Mouse (Mus musculus): Measurements from ENCODE around the gene Chrna4.
A peak's percentile ranks its signal among the peaks of the same experiment; 100 is the strongest.

The Chrna4 gene

DNA sequence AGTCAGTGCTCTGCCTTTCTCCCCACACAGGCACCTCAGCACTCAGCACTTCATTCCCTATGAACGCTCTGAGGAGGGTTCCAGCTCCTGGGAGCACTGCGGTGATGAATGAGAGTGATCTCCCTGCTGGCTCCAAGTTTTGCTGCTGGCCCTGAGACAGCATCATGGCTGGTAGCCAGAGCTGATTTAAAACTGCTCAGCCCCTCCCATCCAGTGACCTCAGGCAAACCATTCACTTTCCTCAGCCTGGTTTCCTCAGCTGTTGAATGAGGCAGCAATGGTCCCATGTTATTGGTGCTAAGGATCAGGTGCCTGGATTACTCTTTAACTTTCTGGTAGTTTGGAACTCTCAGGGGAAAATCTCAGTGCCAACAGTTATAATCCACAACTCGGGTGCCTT lies at the start of gene Chrna4:
Gene Chrna4 (minus strand): TSS at position 110 of the 400 bp plus-strand sequence.
- no peak for DNase-seq

DNA sequence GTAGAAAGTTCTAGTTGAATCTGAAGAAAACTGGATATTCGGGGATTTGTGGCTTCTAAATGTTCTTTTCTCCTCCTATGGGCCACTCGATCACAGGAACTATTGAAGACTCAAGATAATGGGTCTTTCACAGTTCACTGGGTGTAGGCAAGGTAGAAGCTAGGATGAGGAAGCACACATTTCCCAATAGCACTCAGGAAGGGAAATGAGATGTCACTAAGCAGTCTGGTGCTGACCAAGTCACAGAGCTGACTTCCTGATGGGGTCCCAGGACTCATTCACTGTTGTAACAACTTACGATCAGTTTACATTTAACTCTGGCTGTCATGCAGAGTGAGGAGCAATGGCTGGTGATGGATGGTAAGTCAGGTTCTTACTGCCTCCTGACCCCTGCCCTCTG lies 46.8 kb upstream of the Chrna4 start:
- no peak for DNase-seq

DNA sequence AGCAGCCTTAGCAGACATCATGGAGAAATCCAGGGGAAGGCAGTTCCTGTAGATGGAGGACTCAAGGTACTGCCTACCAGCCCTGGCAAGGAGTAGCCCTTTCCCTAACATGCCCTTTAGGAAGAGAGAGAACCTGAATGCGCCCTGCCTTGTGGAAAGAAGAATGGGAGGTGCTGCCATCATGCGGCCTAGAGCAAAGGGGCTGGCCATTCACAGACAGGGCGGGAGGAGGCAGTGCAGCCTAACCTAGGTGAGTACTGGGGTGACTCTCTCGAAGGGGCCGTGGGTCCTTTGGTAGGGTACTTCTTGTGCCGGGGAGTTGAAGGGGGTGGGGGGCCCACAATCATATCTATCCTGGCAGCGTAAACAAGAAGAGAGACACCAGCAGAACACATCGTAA lies 41.7 kb upstream of the Chrna4 start:
- no peak for DNase-seq

DNA sequence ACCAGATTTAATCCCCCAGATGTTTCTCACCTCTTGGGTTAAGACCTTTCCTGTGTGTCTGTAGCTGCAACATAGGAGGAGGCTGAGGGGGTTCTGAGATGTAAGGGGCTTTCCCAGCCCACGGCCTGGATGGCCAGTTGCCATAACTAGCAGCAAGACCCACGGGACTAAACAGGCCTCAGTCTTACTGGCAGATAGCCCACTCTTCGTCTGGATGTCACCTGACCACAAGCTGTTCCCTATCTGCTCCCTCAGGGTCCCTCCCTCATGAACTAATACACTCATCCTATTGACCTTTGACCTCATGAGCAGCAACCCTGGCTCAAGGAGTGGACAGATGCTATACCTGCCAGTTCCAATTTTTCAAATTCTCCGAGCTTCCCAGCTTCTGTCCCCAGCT lies 40.6 kb upstream of the Chrna4 start:
- DNase-seq = no peak

DNA sequence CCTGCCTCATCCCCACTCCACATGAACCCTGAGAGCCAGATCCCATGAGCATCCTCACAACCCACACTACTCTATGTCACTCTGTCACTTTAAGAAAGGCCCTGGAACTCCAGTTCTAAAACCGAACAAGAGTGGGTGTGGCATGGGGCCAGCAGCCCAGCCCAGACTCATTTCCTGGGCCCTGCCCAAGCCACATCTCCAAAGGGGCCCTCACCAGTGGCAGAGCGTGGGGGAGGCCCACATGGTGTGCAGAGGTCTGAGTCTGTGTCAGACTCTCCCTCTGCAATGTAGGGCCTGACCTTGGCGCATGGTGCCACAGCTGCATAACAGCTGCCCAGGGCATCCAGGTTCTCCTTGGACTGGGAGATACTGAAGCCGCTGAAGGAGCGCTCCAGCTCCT lies 37.5 kb upstream of the Chrna4 start:
- DNase-seq = peak; percentile 54

DNA sequence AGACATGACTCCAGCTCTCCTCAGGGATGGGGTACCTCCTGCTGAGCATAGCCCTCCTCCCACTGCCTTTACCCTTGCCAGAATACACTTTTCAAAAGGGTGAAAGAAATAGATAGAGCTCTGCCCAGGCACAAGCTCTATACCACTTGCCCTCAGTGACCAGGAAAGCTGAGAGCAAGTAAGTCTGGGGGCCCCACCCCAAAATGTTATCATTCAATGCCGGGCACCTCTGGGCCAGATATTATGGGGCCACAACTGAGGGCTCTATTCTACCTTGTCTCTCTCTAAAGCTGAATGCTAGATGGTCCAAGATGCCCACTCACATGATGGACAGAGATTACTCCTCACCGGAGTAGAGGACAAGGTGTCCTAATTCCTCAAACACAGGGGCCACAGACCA lies 36.2 kb upstream of the Chrna4 start:
- no peak for DNase-seq

DNA sequence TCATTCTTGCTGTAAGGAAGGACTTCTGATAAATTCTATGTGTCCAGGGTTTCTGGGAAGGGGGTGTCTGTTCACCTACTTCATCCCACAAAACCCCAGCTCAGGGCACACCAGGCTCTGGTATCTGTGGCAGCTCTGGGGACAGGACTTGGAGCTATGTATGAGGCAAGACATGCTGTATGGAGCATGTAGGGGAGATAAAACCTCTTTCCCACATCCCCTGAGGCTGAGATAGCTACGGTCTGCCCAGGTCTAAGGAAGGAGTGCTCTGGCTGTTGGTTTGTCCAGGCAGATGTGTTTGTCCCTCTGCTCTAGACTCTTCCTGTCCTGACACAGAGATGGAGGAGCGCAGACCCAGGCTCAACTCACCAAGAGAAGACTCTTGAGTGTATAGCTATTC lies 35.6 kb upstream of the Chrna4 start:
- DNase-seq = no peak

DNA sequence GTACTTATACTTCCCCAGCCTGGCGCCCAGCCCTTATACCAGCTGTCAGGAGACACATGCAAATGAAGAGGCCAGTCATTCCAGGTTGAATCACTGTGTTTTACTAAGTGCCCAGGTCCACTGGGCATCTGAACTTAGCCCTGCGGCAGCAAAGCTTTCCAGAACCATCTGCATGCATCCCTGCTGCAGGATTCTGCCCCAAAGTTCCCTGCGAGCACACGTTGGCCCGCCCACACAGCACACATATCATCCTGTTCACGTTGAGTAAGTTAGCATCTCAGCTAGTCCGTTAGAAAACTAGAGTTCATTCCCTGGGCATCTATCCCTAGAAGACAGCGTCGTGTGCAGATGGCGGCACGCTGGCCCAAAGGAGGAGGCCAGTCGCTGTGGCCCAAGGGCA lies 32.2 kb upstream of the Chrna4 start:
- no peak for DNase-seq

DNA sequence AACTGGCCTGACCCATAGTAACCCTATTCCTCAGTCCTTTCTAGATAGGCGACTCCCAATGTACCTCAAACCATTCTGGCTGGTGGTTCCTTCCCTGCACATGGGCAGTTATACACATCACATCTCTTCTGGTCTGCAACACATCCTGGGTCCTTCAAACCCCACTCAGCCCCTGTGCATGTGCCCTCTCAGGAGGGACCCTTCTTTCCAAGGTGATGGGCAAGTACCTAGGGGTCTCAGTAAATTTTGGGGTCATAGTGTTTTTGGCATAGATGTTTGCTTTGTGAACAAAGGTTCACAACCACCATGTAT lies 29.0 kb upstream of the Chrna4 start:
- DNase-seq = no peak

DNA sequence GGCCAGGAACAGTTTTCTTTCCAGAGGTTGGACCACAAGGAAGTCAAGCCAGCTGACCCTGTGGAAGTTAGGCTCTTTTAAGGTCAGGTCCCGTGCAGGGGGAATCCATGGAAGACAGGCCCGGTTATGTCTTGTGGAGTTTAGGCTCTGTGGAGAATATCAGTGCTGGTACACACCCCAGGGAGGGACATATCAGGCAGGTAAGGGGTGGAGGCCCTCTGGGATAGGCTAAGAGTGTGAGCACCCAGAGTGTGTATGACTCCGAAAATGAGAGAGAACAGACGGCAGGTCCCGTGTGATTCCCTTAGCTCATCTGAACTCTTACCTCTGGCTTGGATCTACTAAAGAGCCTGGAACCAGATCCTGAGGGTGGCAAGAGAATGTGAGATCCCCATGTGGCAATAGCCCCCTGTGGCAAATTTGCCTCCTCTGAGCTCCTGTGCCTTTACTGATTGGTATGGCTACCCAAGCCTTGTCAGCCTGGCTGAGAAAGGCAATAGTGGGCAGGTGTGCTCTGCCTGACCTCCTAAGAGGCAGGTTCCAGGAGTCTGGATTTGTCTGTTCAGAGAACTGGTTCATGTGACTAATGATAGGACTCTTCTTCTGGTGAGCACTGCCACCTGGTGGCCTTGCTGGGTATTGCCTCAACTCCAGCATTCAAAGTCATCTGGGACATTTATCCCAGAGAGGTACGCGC lies 28.5 kb upstream of the Chrna4 start:
- DNase-seq = peak; percentile 82

DNA sequence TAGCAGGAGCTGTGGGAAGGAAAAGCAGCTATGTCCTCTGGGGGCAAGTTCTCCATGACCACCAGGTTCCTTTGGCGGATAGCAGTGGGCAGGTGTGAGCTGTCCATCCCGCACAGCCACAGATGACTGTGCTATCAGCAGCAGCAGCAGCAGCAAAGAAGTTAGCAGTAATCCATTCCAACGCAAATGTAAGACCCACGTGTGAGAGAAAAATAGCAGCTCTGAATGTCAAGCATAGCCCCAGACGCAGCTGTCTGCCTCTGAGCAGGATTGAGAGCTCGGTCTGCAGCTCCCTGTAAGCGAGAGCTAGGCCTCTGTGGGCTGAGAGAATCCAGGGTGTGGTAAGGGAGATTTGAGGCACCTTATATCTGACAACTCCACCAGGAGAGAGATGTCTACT lies 26.8 kb upstream of the Chrna4 start:
- peak; percentile 73 for DNase-seq

DNA sequence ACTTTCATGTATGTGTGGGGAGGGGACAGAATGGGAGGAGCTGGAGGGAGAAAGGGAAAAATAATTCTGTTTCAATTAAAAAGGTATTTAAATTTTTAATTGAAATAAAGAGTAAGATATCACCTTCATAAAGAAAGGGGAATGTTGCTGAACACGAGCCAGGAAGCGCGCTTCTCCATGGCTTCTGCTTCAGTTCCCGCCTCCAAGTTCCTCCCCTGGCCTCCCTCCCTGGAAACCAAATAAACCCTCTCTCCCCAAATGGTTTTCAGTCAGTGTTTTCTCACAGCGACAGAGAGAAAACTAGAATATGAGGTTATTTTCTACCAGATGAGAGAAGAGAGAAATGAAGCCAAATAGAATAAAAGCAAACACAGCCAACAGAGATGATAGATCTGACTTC lies 25.2 kb upstream of the Chrna4 start:
- no peak for DNase-seq

DNA sequence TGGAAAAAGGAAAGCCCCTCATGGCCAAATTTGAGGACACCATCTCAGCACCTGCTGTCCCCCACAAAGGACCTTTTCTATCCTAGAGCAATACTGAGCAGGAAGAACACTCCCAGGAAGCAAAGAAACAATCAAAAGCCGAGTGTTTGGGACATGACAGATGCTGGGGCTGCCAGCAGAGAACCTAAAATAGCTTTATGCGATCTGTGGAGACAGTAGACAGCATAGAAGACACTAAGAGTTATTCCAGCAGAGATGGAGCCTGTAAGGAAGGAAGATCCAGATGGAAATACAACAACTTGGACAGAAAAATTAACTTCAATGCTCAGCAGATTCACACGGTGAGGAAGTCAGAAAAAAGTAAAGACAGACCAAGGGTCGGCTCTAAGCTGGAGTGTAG lies 22.5 kb upstream of the Chrna4 start:
- DNase-seq = no peak

DNA sequence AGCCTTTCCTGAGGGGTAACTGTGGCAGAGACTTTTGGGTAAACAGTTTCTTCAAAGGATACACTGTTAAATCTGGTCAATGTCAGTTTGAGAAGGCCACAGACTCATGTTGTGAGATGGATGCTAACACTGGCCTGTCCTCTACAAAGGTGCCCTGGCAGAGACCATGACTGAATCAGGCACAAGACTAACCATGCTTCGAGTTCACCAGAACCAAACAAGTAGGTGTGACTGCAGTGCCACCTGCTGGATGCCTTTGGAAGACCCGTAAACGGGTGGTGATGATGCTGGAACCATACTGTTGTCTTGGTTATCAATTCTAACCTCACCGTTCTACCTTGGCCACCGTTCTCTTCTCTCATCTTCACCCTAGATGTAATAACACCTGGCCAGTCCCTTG lies 16.8 kb upstream of the Chrna4 start:
- DNase-seq = peak; percentile 69

DNA sequence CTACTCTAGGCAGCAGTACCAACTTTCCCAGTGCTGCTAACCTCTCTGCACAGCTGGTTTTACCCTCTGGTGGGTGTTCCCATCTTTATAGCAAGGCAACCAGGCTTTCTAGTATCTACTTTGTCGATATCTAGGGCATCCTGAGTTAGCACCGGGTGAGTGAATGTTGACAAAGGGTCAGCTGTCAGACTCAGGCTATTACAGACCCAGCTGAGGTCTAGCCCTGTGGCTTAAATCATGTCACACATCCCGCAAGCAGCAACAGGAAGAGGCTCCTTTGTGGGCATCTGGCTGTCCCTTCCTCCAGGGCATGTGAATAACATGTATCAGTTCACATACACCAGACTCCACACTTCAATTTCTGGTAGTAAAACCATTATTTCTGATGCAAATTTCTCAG lies 14.8 kb upstream of the Chrna4 start:
- DNase-seq = no peak

DNA sequence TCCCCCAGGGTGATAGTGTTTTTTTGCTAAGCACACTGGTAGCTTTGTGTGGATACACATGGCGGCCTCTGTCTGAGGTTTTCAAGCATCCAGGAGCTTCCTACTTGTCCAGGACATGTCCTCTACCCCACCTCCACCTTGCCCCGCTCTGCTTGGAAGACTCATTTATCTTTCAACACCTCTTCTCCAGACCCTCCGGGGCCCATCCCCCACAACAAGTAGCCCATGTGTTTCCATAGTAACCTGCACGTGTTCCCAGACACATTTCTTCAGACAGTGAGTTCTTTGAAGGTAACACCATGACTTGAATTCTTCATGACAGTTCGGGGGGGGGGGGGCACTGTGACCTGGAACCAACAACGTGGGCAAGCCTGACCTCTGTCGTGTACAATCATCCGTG lies 14.0 kb upstream of the Chrna4 start:
- DNase-seq = no peak

DNA sequence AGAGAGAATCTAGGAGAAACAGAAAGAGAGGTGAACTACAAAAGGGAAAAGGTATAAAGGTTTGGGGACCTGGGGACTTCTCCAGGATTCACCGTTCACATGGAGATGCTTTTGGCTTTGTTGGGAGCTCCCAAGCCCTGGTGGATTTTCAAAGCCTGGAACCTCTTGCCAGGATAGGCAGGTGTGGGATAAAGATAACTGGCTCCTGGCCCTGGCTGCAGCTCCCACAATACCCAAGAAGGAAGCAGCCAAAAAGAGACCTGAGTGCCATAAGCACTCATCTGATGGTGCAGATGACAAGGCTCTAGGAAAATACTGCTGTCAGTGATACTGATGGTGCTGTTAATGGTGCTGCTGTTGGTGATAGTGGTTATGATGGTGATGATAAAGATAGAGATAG lies 8.8 kb upstream of the Chrna4 start:
- DNase-seq = no peak

DNA sequence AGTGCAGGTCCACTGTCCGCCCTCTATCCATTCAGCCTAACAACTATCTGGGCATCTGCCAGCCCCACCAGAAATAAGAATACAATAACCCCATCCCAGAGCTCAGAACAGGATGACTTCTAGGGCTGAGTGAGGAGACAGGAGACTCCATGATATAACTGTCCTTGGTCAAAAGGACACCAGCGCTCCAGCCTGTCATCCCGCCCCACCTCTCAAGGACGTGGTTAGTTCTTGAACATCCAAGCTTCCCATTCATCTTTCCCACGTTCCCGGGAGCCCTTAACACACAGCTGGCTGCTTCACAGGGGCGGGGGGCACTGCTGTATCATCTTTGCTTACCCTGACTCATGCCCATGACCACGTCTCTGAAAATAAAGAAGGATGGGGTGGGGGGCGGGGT lies 5.6 kb upstream of the Chrna4 start:
- no peak for DNase-seq

DNA sequence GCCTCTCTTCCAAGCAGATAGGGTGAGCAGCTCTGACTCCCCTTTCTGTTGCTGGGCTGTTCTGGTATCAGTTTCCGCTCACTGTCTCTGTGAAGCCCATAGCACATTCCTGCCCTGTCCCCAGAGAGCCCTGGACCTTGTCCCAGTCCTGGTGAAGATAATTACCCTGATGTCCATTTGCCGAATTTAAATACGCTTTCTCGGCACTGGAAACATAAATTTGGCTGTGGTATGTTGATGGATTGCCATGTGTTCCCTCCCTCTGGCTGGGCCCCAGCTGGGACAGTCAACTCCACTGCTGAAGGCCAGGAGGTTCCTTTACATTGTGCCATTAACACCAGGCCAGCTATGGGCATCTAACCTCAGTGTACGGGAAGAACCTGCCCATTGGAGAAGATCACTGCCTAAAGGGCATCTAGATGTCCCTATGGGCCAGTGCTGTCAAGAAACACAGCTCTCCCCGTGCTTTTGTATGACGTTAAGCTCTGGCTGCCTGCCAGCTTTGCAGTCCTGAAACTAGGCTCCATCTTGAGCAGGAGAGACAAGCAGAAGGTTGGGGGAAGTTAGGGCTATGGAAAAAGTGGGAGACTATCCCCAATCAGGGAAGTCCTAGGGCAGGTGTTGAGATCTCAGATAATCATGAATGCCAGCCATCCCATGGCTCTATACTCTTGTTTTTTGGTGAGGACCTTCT lies 5.1 kb upstream of the Chrna4 start:
- no peak for DNase-seq

DNA sequence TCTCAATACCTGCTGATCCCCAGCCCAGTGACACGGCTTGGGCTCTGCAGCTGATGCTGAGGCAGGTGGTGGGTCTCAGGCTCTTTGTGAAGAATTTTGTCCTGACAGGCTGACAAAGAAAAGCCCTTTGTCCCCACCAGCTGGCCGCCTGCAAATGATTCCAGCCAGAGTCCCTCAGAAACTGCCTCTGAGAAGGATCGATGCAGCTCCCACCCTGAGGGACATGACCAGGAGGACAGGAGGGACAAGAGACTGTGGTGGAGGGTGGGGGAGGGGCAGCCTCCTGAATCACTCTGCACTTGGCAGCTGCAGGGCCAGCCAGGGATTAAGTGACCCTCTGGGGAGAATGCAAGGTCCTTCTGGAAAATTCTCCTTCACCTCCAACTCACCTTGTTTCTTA lies 655 bp upstream of the Chrna4 start:
- DNase-seq = no peak

DNA sequence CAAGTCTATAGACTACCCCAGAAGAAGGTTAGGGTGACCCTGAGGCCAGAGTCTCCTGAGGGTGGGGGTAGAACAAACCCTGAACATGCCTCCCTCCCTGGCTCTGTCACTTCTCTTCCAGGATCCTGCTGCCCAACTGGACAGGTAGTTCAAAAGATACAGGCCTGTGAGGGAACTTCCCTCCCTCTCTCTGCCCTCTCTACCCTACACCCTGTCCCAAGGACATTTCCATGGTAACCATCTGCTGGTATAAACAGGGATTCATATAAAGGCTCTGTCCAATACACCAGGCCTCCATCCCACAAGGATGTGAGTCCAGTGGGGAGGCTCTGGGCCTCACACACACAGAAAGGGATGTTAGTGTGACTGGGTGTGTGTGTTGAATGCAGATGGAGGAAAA lies 970 bp downstream of the Chrna4 start:
- no peak for DNase-seq

DNA sequence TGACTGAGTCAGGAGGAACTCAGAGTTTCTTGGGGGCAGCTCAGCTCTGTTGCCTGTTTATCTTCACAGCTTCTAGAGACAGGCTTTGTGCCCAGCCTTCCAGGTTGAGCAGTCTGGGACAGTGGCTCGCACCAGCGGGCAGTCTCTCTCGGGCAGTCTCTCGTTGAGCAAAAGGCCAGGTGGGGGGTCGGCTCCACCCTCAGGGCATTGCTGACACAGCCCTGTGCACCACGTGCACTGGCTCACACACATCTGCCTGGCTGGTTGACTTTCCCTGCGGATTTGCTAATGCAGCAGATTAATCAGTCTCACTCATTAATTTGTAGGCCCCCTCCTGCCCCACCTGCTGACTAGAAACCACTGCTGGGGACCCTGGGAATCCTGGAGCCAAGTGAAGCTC lies 1.4 kb downstream of the Chrna4 start:
- no peak for DNase-seq

DNA sequence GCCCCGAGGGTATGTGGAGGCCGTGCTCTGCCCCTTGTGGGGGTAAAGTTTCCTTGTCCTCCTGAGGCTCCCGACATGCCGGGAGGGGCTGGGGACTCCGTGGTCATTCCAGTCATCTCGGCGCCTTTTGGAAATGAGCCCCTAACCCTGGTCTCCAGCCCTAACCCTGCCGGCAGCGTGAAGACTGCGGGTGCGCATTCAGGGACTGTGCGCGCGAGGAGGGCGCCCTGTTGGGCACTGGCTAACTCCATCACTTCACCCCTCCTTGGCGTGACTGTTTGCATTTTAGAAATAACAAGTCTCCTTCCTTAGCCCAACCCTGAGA lies 4.0 kb downstream of the Chrna4 start:
- peak; percentile 26 for DNase-seq

DNA sequence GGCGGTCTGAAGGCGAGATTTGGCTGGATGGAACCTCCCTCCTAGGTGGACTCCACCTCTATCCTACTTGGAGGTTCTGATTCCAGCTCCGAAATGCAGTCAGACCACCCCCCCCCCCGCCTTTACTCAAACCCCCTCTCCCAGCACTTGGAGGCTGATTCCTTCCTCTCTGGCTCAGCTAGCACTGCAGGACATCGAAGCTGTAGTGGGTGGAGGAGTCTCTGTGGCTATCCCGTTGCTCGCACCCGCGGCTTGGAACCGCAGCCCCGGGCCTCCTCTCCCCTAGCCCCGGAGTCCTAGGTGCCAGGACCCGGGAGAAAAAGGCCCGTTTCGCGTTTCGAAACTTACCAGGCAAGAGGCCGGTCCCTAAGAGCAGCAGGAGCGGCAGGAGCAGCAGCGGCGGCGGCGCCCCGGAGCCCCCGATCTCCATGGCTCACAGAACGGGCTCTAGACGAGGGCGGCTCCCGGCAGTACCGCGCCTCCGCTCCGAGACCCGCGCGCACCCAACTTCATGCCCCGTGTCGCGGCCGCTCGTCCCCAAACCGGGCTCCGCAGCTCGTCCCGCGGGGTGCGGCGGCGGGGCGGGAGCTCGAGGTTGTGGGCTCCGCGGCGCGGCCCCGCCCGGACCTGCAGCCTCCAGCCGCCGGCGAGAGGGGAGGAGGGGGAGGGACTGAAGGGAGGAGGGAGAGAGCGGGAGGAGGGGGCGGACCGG lies 4.5 kb downstream of the Chrna4 start:
- DNase-seq = peak; percentile 39

DNA sequence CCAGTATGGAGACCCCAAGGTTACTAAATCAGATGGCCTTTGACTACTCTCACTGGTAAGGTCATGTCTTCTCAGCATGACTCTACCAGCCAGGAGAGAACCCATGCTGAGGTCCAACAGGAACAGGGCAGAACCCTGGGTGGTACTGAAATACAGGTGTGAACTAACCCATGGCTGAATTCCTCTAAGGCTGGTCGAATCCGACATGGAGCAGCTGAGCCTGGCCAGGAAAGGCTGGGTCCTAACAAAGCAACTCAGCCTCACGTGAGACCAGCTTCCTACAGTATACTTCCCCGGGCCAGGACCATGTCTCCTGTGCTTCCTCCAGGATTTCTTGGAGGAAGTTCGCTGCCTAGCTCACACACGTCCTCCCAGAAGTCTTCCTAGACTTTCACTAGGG lies 6.8 kb downstream of the Chrna4 start:
- no peak for DNase-seq
